Mouse (Mus musculus) midbrain, embryonic 16.5 days (tissue): ENCODE data around the gene Gpr183. TPM values are rescaled to one million over a fixed set of nuclear protein-coding genes. Genes with fewer than 3 reads are reported as not detected.

Source experiments
- ATAC-seq: fragments of 200-750 bp; cut with Nextera tagmentation; 2 replicates; pipeline ENCODE4 v1.8.0; 2017; ENCODE audit warnings: moderate TSS enrichment
- H3K27ac ChIP-seq: fragments of 300-500 bp; sonication (generic); 2 replicates; pipeline ENCODE4 v1.5.1; 2014; ENCODE audit warnings: mild to moderate bottlenecking, low read length, mixed read lengths
- H3K27me3 ChIP-seq: fragments of 300-500 bp; sonication (generic); 2 replicates; pipeline ENCODE4 v1.6.1; 2014; ENCODE audit warnings: low read depth, low read length, mixed read lengths; ENCODE audit not compliant: control insufficient read depth, insufficient read depth
- H3K36me3 ChIP-seq: fragments of 300-500 bp; sonication (generic); 2 replicates; pipeline ENCODE4 v1.6.1; 2014; ENCODE audit warnings: mild to moderate bottlenecking, low read length, moderate library complexity, mixed read lengths; ENCODE audit not compliant: control insufficient read depth, insufficient read depth
- H3K4me1 ChIP-seq: fragments of 300-500 bp; sonication (generic); 2 replicates; pipeline ENCODE4 v1.6.1; 2014; ENCODE audit warnings: mild to moderate bottlenecking, low read length, mixed read lengths; ENCODE audit not compliant: control insufficient read depth, insufficient read depth
- H3K4me2 ChIP-seq: fragments of 300-500 bp; sonication (generic); 2 replicates; pipeline ENCODE4 v1.6.1; 2014; ENCODE audit warnings: mild to moderate bottlenecking, low read length, mixed read lengths
- H3K4me3 ChIP-seq: fragments of 300-500 bp; sonication (generic); 2 replicates; pipeline ENCODE4 v1.5.1; 2014; ENCODE audit warnings: low read depth, mild to moderate bottlenecking, low read length, moderate library complexity, mixed read lengths
- H3K9ac ChIP-seq: fragments of 300-500 bp; sonication (generic); 2 replicates; pipeline ENCODE4 v1.6.1; 2014; ENCODE audit warnings: low read depth, low read length, mixed read lengths
- H3K9me3 ChIP-seq: fragments of 300-500 bp; sonication (generic); replicated peaks from 2 replicates; pipeline ENCODE4 v1.6.1; 2014; ENCODE audit warnings: mild to moderate bottlenecking, low read length, mixed read lengths; ENCODE audit not compliant: control insufficient read depth, poor library complexity, severe bottlenecking
- WGBS: fragments of 180-500 bp; shearing (Covaris S2); extraction: QIAGEN DNeasy Blood & Tissue Kit; methylation state at CpG from one replicate; pipeline ENCODE4 v1.1.7; 2014; 5-methylcytosine and 5-hydroxymethylcytosine counted together
- polyA plus RNA-seq: library from polyadenylated mRNA; unstranded; fragments of >200 nt; fragmentation: Nextera tagmentation; extraction: Ambion mirVana; gene quantifications from 2 replicates; pipeline ENCODE4 v1.2.1, GENCODE M21; 2015

Gpr183 gene
- polyA plus RNA-seq, 1 experiment from 2014 or later, result 0.89 TPM

DNA sequence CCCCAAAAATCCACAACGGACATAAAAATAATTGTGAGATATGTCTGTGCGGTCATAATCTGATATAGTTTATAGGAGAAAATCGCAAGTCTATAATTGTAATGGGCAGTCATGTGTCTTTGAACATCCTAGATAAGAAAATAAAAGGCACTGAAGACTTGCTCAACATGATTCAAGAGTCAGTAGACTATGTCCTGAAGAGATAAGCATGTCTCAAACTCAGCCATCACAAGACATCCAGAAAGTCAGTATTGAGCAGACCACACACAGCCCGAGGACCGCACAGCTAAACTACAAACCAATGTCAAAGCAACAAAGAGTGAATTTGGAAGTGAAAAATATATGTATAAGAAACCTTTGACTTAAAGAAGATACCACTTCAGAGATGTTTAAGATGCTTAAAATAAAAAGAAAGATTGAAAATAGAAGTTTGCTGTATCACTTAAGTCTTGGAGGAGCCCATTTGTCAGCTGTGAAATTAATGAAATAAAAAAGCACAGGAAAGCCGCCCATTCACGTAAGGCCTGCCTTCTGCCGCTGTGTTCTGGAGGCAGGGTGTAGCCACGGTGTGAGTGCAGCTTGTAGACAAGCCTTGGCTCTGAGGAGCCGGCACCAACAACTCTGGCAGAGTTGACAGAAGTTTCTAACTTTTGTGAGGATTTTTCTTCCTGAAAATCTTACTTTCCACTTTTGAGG is 7.7 kb downstream of the Gpr183 start:
- Histone ChIP-seq H3K27ac (no peak overlapping the region), H3K4me1 (no peaks in the 10 kb centered on the region), H3K36me3 (no peaks in the 10 kb centered on the region), H3K27me3 (no peaks in the 10 kb centered on the region), H3K9me3 (no peaks in the 10 kb centered on the region), H3K4me2 (no peak overlapping the region), H3K4me3 (no peak overlapping the region), H3K9ac (no peak overlapping the region)
- no peak for ATAC-seq
- 92% methylated on average over 10 of the region's 10 CpGs for WGBS

- H3K9me3 ChIP-seq, result no peaks in the 10 kb centered on the region
- WGBS, result 95% methylated on average over 5 of the region's 5 CpGs
- no peak for ATAC-seq
- no peaks in the 10 kb centered on the region for H3K4me1 ChIP-seq
- no peaks in the 10 kb centered on the region for H3K36me3 ChIP-seq
- H3K27ac ChIP-seq, result no peak overlapping the region
- H3K9ac ChIP-seq, result no peak overlapping the region
- H3K4me2 ChIP-seq, result no peak overlapping the region
- H3K27me3 ChIP-seq, result no peaks in the 10 kb centered on the region
- no peak overlapping the region for H3K4me3 ChIP-seq
These were observed 8.7 kb downstream of the Gpr183 start for GRCm38 (mm10) chr14:121956291-121956690.

GRCm38 (mm10) chr14:121955176-121955795 is 9.7 kb downstream of the Gpr183 start:
- Histone ChIP-seq H3K4me3 (no peak overlapping the region), H3K27ac (no peak overlapping the region), H3K4me1 (no peaks in the 10 kb centered on the region), H3K36me3 (no peaks in the 10 kb centered on the region), H3K27me3 (no peaks in the 10 kb centered on the region), H3K9ac (no peak overlapping the region), H3K9me3 (no peaks in the 10 kb centered on the region), H3K4me2 (no peak overlapping the region)
- no peak for ATAC-seq
- 93% methylated on average over 5 of the region's 5 CpGs for WGBS

- no peak for ATAC-seq
- Histone ChIP-seq H3K4me2 (no peak overlapping the region), H3K27ac (no peak overlapping the region), H3K4me1 (no peaks in the 10 kb centered on the region), H3K9ac (no peak overlapping the region), H3K27me3 (no peaks in the 10 kb centered on the region), H3K36me3 (no peaks in the 10 kb centered on the region), H3K9me3 (no peaks in the 10 kb centered on the region), H3K4me3 (no peak overlapping the region)
- WGBS, result 97% methylated on average over 12 of the region's 12 CpGs
These were observed 10.4 kb downstream of the Gpr183 start for GRCm38 (mm10) chr14:121954608-121955007.

DNA sequence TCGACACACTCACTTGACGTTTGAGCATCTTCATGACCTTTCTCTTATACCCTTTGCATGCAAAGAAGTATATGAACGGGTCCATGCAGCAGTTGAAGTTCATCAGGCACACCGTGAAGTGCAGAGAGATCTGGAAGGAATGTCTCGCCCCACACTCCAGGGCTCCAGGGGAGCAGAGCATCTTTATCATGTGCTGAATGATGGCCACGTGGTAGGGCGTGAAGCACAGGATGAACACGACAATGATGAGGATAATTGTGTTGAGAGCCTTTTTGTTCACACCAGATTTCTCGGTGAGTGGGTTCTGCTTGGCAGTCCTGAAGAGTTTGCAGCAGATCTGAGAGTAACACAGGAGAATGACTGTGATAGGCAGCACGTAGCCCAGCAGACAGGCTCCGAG is 10.9 kb downstream of the Gpr183 start:
- H3K4me2 ChIP-seq, result no peak overlapping the region
- WGBS, result 95% methylated on average over 11 of the region's 11 CpGs
- no peaks in the 10 kb centered on the region for H3K9me3 ChIP-seq
- no peak overlapping the region for H3K4me3 ChIP-seq
- no peaks in the 10 kb centered on the region for H3K4me1 ChIP-seq
- no peak for ATAC-seq
- H3K36me3 ChIP-seq, result no peaks in the 10 kb centered on the region
- H3K27ac ChIP-seq, result no peak overlapping the region
- no peak overlapping the region for H3K9ac ChIP-seq
- H3K27me3 ChIP-seq, result no peaks in the 10 kb centered on the region

GRCm38 (mm10) chr14:121952046-121952400 is 13.0 kb downstream of the Gpr183 start:
- 90% methylated on average over 5 of the region's 5 CpGs for WGBS
- Histone ChIP-seq H3K27ac (no peak overlapping the region), H3K9ac (no peak overlapping the region), H3K4me2 (no peak overlapping the region), H3K4me1 (no peaks in the 10 kb centered on the region), H3K36me3 (no peaks in the 10 kb centered on the region), H3K27me3 (no peaks in the 10 kb centered on the region), H3K9me3 (no peaks in the 10 kb centered on the region), H3K4me3 (no peak overlapping the region)
- ATAC-seq, result no peak

- no peaks in the 10 kb centered on the region for H3K36me3 ChIP-seq
- H3K9me3 ChIP-seq, result no peaks in the 10 kb centered on the region
- H3K4me2 ChIP-seq, result no peak overlapping the region
- no peak for ATAC-seq
- WGBS, result 90% methylated on average over 2 of the region's 2 CpGs
- no peaks in the 10 kb centered on the region for H3K27me3 ChIP-seq
- H3K27ac ChIP-seq, result no peak overlapping the region
- H3K9ac ChIP-seq, result no peak overlapping the region
- H3K4me1 ChIP-seq, result no peaks in the 10 kb centered on the region
- H3K4me3 ChIP-seq, result no peak overlapping the region
These were observed 13.5 kb downstream of the Gpr183 start for GRCm38 (mm10) chr14:121951399-121952045.

DNA sequence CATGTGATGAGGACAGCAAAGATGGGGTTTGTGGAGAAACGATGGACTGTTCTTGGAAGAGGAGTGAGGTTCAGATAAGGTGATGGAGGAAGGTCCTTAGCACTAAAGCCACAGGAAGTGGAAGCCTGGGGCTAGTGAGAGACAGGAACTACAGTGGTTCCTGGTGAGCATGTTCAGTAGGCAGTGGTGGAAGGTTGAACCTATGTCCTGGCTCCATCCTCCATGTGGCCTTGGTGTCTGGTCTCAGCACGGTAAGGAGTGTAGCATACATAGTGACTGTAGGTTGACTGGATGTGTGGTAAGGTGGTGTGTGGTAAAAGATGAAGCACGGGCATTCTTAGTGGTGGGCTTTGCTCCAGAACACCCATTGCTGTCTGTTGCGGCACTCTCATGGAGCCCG is 15.1 kb downstream of the Gpr183 start:
- Histone ChIP-seq H3K4me3 (no peak overlapping the region), H3K9me3 (no peaks in the 10 kb centered on the region), H3K9ac (no peak overlapping the region), H3K27ac (no peak overlapping the region), H3K4me1 (no peaks in the 10 kb centered on the region), H3K27me3 (no peaks in the 10 kb centered on the region), H3K36me3 (no peaks in the 10 kb centered on the region), H3K4me2 (no peak overlapping the region)
- WGBS, result over 99% methylated on average over 5 of the region's 5 CpGs
- ATAC-seq, result no peak

DNA sequence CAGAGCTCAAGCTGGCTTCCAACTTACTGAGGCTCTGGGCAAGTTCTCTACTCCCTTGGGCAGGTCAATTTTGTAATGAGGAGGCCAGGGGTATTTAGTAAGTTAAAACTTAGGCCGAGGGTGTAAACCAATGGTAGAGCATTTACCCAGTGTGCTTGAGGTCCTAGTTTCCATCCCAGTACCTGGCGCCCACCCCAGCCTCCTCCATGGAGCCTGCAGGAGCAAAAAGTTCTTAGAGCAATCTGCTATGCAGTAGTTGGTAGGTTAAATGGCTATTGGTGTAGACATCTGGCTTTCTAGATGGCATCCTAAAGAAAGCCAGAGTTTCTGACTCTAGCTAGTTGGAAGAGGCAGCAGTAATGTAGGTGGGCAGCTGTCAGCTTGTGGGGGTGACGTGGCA is 15.6 kb downstream of the Gpr183 start:
- H3K4me2 ChIP-seq, result no peak overlapping the region
- no peaks in the 10 kb centered on the region for H3K27me3 ChIP-seq
- H3K36me3 ChIP-seq, result no peaks in the 10 kb centered on the region
- WGBS, result 98% methylated on average over 3 of the region's 3 CpGs
- no peak overlapping the region for H3K4me3 ChIP-seq
- H3K9me3 ChIP-seq, result no peaks in the 10 kb centered on the region
- H3K4me1 ChIP-seq, result no peaks in the 10 kb centered on the region
- no peak for ATAC-seq
- no peak overlapping the region for H3K27ac ChIP-seq
- no peak overlapping the region for H3K9ac ChIP-seq
